Mouse (Mus musculus): ENCODE data around the gene Nkain2. TPM values are rescaled to one million over a fixed set of nuclear protein-coding genes. Genes with fewer than 3 reads are reported as not detected.

Nkain2 gene
- polyA plus RNA-seq, 1 experiment, result 0.16 TPM

GRCm38 (mm10) chr10:32576559-32577275, 313.5 kb downstream of the Nkain2 start:
- Histone ChIP-seq H3K27me3 (ENCODE audit: control insufficient read depth, insufficient read depth, insufficient read length) (no peaks in the 10 kb centered on the region), H3K4me3 (ENCODE audit: insufficient read depth, poor library complexity, severe bottlenecking) (no peak overlapping the region), H3K36me3 (ENCODE audit: control insufficient read depth, insufficient read depth) (no peaks in the 10 kb centered on the region), H3K79me3 (ENCODE audit: low read depth) (no peaks in the 10 kb centered on the region), H3ac (ENCODE audit: control insufficient read depth, insufficient read length, low read depth) (no peak overlapping the region), H3K79me2 (ENCODE audit: control insufficient read depth, insufficient read depth) (no peaks in the 10 kb centered on the region)
- TF ChIP-seq MAX (IDR thresholded peaks at IDR 0.05) (no peak), CTCF (IDR thresholded peaks at IDR 0.05; ENCODE audit: control insufficient read depth, insufficient read depth, insufficient read length) (no peak), USF1 (IDR thresholded peaks at IDR 0.05; ENCODE audit: low read depth) (no peak), CEBPB (IDR thresholded peaks at IDR 0.05; ENCODE audit: low read depth) (no peak), MYOG (IDR thresholded peaks at IDR 0.05; ENCODE audit: control insufficient read depth, extremely low read depth, insufficient read length) (no peak), MYOD1 (IDR thresholded peaks at IDR 0.05; ENCODE audit: control insufficient read depth, insufficient read length, low read depth) (no peak), FOSL1 (IDR thresholded peaks at IDR 0.05; ENCODE audit: insufficient read depth, low read length, poor library complexity, severe bottlenecking) (no peak)

- Histone ChIP-seq H3K27me3 (ENCODE audit: control insufficient read depth, insufficient read depth, insufficient read length) (no peaks in the 10 kb centered on the region), H3K36me3 (ENCODE audit: control insufficient read depth, insufficient read depth) (no peaks in the 10 kb centered on the region), H3K79me2 (ENCODE audit: control insufficient read depth, insufficient read depth) (no peaks in the 10 kb centered on the region), H3K4me3 (ENCODE audit: insufficient read depth, poor library complexity, severe bottlenecking) (no peak overlapping the region), H3K79me3 (ENCODE audit: low read depth) (no peaks in the 10 kb centered on the region), H3ac (ENCODE audit: control insufficient read depth, insufficient read length, low read depth) (no peak overlapping the region)
- no peak for TF ChIP-seq CTCF (IDR thresholded peaks at IDR 0.05; ENCODE audit: control insufficient read depth, insufficient read depth, insufficient read length)
- no peak for TF ChIP-seq MYOG (IDR thresholded peaks at IDR 0.05; ENCODE audit: control insufficient read depth, extremely low read depth, insufficient read length)
- no peak for TF ChIP-seq FOSL1 (IDR thresholded peaks at IDR 0.05; ENCODE audit: insufficient read depth, low read length, poor library complexity, severe bottlenecking)
- TF ChIP-seq CEBPB (IDR thresholded peaks at IDR 0.05; ENCODE audit: low read depth), result no peak
- TF ChIP-seq USF1 (IDR thresholded peaks at IDR 0.05; ENCODE audit: low read depth), result no peak
- no peak for TF ChIP-seq MAX (IDR thresholded peaks at IDR 0.05)
- no peak for TF ChIP-seq MYOD1 (IDR thresholded peaks at IDR 0.05; ENCODE audit: control insufficient read depth, insufficient read length, low read depth)
Observed at GRCm38 (mm10) chr10:32557673-32558072, 332.6 kb downstream of the Nkain2 start.

GRCm38 (mm10) chr10:32536057-32536456, 354.2 kb downstream of the Nkain2 start:
- Histone ChIP-seq H3K4me3 (ENCODE audit: insufficient read depth, poor library complexity, severe bottlenecking) (no peak overlapping the region), H3ac (ENCODE audit: control insufficient read depth, insufficient read length, low read depth) (no peak overlapping the region), H3K79me3 (ENCODE audit: low read depth) (no peaks in the 10 kb centered on the region), H3K27me3 (ENCODE audit: control insufficient read depth, insufficient read depth, insufficient read length) (no peaks in the 10 kb centered on the region), H3K79me2 (ENCODE audit: control insufficient read depth, insufficient read depth) (no peaks in the 10 kb centered on the region), H3K36me3 (ENCODE audit: control insufficient read depth, insufficient read depth) (no peaks in the 10 kb centered on the region)
- no peak for TF ChIP-seq MYOG (IDR thresholded peaks at IDR 0.05; ENCODE audit: control insufficient read depth, extremely low read depth, insufficient read length)
- no peak for TF ChIP-seq MAX (IDR thresholded peaks at IDR 0.05)
- TF ChIP-seq USF1 (IDR thresholded peaks at IDR 0.05; ENCODE audit: low read depth), result no peak
- TF ChIP-seq FOSL1 (IDR thresholded peaks at IDR 0.05; ENCODE audit: insufficient read depth, low read length, poor library complexity, severe bottlenecking), result no peak
- TF ChIP-seq CEBPB (IDR thresholded peaks at IDR 0.05; ENCODE audit: low read depth), result no peak
- no peak for TF ChIP-seq MYOD1 (IDR thresholded peaks at IDR 0.05; ENCODE audit: control insufficient read depth, insufficient read length, low read depth)
- TF ChIP-seq CTCF (IDR thresholded peaks at IDR 0.05; ENCODE audit: control insufficient read depth, insufficient read depth, insufficient read length), result no peak

- H3K4me3 ChIP-seq (ENCODE audit: insufficient read depth, poor library complexity, severe bottlenecking), result no peak overlapping the region
- H3K36me3 ChIP-seq (ENCODE audit: control insufficient read depth, insufficient read depth), result no peaks in the 10 kb centered on the region
- H3K27me3 ChIP-seq (ENCODE audit: control insufficient read depth, insufficient read depth, insufficient read length), result no peaks in the 10 kb centered on the region
- no peaks in the 10 kb centered on the region for H3K79me2 ChIP-seq (ENCODE audit: control insufficient read depth, insufficient read depth)
- no peak overlapping the region for H3ac ChIP-seq (ENCODE audit: control insufficient read depth, insufficient read length, low read depth)
- H3K79me3 ChIP-seq (ENCODE audit: low read depth), result no peaks in the 10 kb centered on the region
- TF ChIP-seq MAX (IDR thresholded peaks at IDR 0.05), result no peak
- TF ChIP-seq USF1 (IDR thresholded peaks at IDR 0.05; ENCODE audit: low read depth), result no peak
- TF ChIP-seq MYOG (IDR thresholded peaks at IDR 0.05; ENCODE audit: control insufficient read depth, extremely low read depth, insufficient read length), result no peak
- no peak for TF ChIP-seq CTCF (IDR thresholded peaks at IDR 0.05; ENCODE audit: control insufficient read depth, insufficient read depth, insufficient read length)
- TF ChIP-seq CEBPB (IDR thresholded peaks at IDR 0.05; ENCODE audit: low read depth), result no peak
- no peak for TF ChIP-seq MYOD1 (IDR thresholded peaks at IDR 0.05; ENCODE audit: control insufficient read depth, insufficient read length, low read depth)
- TF ChIP-seq FOSL1 (IDR thresholded peaks at IDR 0.05; ENCODE audit: insufficient read depth, low read length, poor library complexity, severe bottlenecking), result no peak
Observed at GRCm38 (mm10) chr10:32510821-32511220, 379.4 kb downstream of the Nkain2 start.

GRCm38 (mm10) chr10:32494591-32495182, 395.6 kb downstream of the Nkain2 start:
- no peaks in the 10 kb centered on the region for H3K79me2 ChIP-seq (ENCODE audit: control insufficient read depth, insufficient read depth)
- H3K4me3 ChIP-seq (ENCODE audit: insufficient read depth, poor library complexity, severe bottlenecking), result no peak overlapping the region
- TF ChIP-seq CEBPB (IDR thresholded peaks at IDR 0.05; ENCODE audit: low read depth) (no peak), USF1 (IDR thresholded peaks at IDR 0.05; ENCODE audit: low read depth) (no peak), CTCF (IDR thresholded peaks at IDR 0.05; ENCODE audit: control insufficient read depth, insufficient read depth, insufficient read length) (no peak), MAX (IDR thresholded peaks at IDR 0.05) (no peak), MYOG (IDR thresholded peaks at IDR 0.05; ENCODE audit: control insufficient read depth, extremely low read depth, insufficient read length) (no peak), FOSL1 (IDR thresholded peaks at IDR 0.05; ENCODE audit: insufficient read depth, low read length, poor library complexity, severe bottlenecking) (no peak), MYOD1 (IDR thresholded peaks at IDR 0.05; ENCODE audit: control insufficient read depth, insufficient read length, low read depth) (no peak)
- no peaks in the 10 kb centered on the region for H3K79me3 ChIP-seq (ENCODE audit: low read depth)
- no peak overlapping the region for H3ac ChIP-seq (ENCODE audit: control insufficient read depth, insufficient read length, low read depth)
- no peaks in the 10 kb centered on the region for H3K27me3 ChIP-seq (ENCODE audit: control insufficient read depth, insufficient read depth, insufficient read length)
- H3K36me3 ChIP-seq (ENCODE audit: control insufficient read depth, insufficient read depth), result no peaks in the 10 kb centered on the region

All from C2C12 (cell line).